Mouse (Mus musculus): ENCODE results near the gene Napepld.

DNA sequence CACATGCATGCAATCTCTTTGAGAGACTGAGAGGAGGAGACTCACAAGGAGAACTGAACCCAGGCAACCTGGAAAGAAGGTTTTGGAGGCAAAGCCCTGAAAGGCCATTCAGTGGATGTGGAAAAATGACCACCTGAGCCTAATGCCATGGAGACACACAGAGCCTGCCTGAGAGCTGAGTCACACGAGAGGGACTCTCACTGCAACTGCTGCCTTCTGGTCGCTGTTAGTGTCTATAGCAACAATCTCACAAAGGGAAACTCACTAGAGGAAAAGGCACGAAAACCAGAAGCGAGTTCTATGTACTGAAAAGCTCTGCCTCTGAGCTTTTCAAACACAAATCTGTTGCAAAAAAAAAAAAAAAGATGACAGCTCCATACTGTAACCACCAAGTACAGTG, 14.2 kb downstream of the Napepld start:
- TF ChIP-seq POLR2A (IDR thresholded peaks at IDR 0.05; ENCODE audit: control insufficient read depth, low read depth, low read length) (no peak), CTCF (IDR thresholded peaks at IDR 0.05; ENCODE audit: control insufficient read depth, insufficient read depth, insufficient replicate concordance, low read depth, low read length) (no peak)

Measured in testis, adult 2 months (tissue).